Mouse (Mus musculus): ENCODE data around the gene Mlkl.
A peak's percentile ranks its signal among the peaks of the same experiment; 100 is the strongest.

DNA sequence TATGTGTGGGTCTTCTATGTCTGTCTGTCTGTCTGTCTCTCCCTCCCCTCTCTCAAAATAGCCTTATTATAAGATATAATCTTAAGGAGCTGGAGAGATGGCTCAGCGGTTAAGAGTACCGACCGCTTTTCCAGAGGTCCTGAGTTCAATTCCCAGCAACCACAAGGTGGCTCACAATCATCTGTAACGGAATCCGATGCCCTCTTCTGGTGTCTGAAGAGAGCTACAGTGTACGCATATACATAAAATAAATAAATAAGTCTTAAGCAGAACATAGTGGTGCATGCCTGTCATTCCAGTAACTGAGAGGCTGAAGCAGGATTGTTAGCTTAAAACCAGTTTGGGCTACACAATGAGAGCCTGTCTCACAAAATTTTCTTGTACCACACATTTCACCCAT lies 12.6 kb upstream of the Mlkl start:
- no peak for TF ChIP-seq ELF1 (IDR thresholded peaks at IDR 0.05; ENCODE audit: low read depth, low read length)
- TF ChIP-seq CTCF (conservative IDR thresholded peaks at IDR 0.05 in 1 of 2, IDR thresholded peaks at IDR 0.05 in 1 of 2; ENCODE audit: low read depth in 2 of 2, low read length in 2 of 2), result peak in 1 of 2 experiments; percentile 61; a peak in 2 of 4 replicates
- no peak for TF ChIP-seq EP300 (IDR thresholded peaks at IDR 0.05; ENCODE audit: low read length)
- no peak for TF ChIP-seq ZNF384 (IDR thresholded peaks at IDR 0.05; ENCODE audit: low read depth, low read length)
- no peak for TF ChIP-seq RAD21 (IDR thresholded peaks at IDR 0.05; ENCODE audit: low read depth, low read length)
- TF ChIP-seq ETS1 (conservative IDR thresholded peaks at IDR 0.05; ENCODE audit: low read depth, low read length), result no peak
- no peak for TF ChIP-seq MAX (IDR thresholded peaks at IDR 0.05; ENCODE audit: low read length)
- no peak for TF ChIP-seq POLR2A (IDR thresholded peaks at IDR 0.05; ENCODE audit: low read depth, low read length)
- TF ChIP-seq JUND (conservative IDR thresholded peaks at IDR 0.05; ENCODE audit: low read depth, low read length), result no peak
- TF ChIP-seq HCFC1 (IDR thresholded peaks at IDR 0.05; ENCODE audit: low read depth, low read length), result no peak
- no peak for TF ChIP-seq MXI1 (IDR thresholded peaks at IDR 0.05; ENCODE audit: low read depth, low read length)
- no peak for TF ChIP-seq NELFE (IDR thresholded peaks at IDR 0.05; ENCODE audit: low read depth, low read length)

Measured in CH12.LX (cell line).